Mouse (Mus musculus) forebrain, embryonic 12.5 days (tissue): ENCODE measurements around the gene Abca15. TPM values are rescaled to one million over a fixed set of nuclear protein-coding genes. Genes with fewer than 3 reads are reported as not detected.
A peak's percentile ranks its signal among the peaks of the same experiment; 100 is the strongest.
"Not testable (repeated sequence)": the region's sequence is repeated elsewhere in the genome, so short reads cannot be mapped to it uniquely, and the experiment has no call there.

Experiments
- ATAC-seq: fragments of 200-750 bp; cut with Nextera tagmentation; 2 replicates; pipeline ENCODE4 v1.8.0; 2017; ENCODE audit warnings: moderate TSS enrichment; ENCODE audit not compliant: low FRiP score
- H3K27ac ChIP-seq: fragments of 300-500 bp; sonication (generic); 2 replicates; pipeline ENCODE4 v1.5.1; 2016; ENCODE audit warnings: mild to moderate bottlenecking
- H3K27me3 ChIP-seq: fragments of 300-500 bp; sonication (generic); 2 replicates; pipeline ENCODE4 v1.6.1; 2016; ENCODE audit warnings: mild to moderate bottlenecking
- H3K36me3 ChIP-seq: fragments of 300-500 bp; sonication (generic); replicated peaks from 2 replicates; pipeline ENCODE4 v1.6.1; 2016; ENCODE audit warnings: mild to moderate bottlenecking
- H3K4me1 ChIP-seq: fragments of 300-500 bp; sonication (generic); 2 replicates; pipeline ENCODE4 v1.6.1; 2016
- H3K4me2 ChIP-seq: fragments of 300-500 bp; sonication (generic); 2 replicates; pipeline ENCODE4 v1.6.1; 2016; ENCODE audit warnings: mild to moderate bottlenecking, moderate library complexity
- H3K4me3 ChIP-seq: fragments of 300-500 bp; sonication (generic); replicated peaks from 2 replicates; pipeline ENCODE4 v1.5.1; 2016; ENCODE audit warnings: mild to moderate bottlenecking
- H3K9ac ChIP-seq: fragments of 300-500 bp; sonication (generic); 2 replicates; pipeline ENCODE4 v1.6.1; 2016; ENCODE audit warnings: mild to moderate bottlenecking
- H3K9me3 ChIP-seq: fragments of 300-500 bp; sonication (generic); 2 replicates; pipeline ENCODE4 v1.6.1; 2016
- WGBS: fragments of 180-500 bp; shearing (Covaris S2); methylation state at CpG from one replicate; pipeline ENCODE4 v1.1.7; 2016; 5-methylcytosine and 5-hydroxymethylcytosine counted together
- polyA plus RNA-seq: library from polyadenylated mRNA; unstranded; fragments of >200 nt; fragmentation: Nextera tagmentation; extraction: Ambion mirVana; gene quantifications from 2 replicates; pipeline ENCODE4 v1.2.1, GENCODE M21; 2016

The Abca15 gene
- not detected in 2 replicates for polyA plus RNA-seq

GRCm38 (mm10) chr7:120328087-120328793, at the start of gene Abca15:
Abca15 (plus strand) TSS chr7:120328670.
- H3K27ac ChIP-seq: no peak within 1 kb of the TSS
- peak; percentile 36; the same call in 1 of the 2 replicates for ATAC-seq
- WGBS: 84% methylated on average over 22 of the region's 22 CpGs
- no peak within 1 kb of the TSS for H3K9ac ChIP-seq
- H3K27me3 ChIP-seq: peaks cover 13% of the 10 kb centered on the region
- H3K4me3 ChIP-seq: no peak within 1 kb of the TSS
- H3K36me3 ChIP-seq: no peaks in the 10 kb centered on the region
- H3K9me3 ChIP-seq: no peaks in the 10 kb centered on the region
- peaks cover 8% of the 10 kb centered on the region for H3K4me1 ChIP-seq
- H3K4me2 ChIP-seq: peak within 1 kb of the TSS; percentile 55

GRCm38 (mm10) chr7:120285286-120285685, 43.2 kb upstream of the Abca15 start:
- no peak overlapping the region for H3K9ac ChIP-seq
- H3K27ac ChIP-seq: no peak overlapping the region
- no peak for ATAC-seq
- H3K4me1 ChIP-seq: no peaks in the 10 kb centered on the region
- no peaks in the 10 kb centered on the region for H3K27me3 ChIP-seq
- H3K4me2 ChIP-seq: no peak overlapping the region
- 62% methylated on average over 3 of the region's 3 CpGs for WGBS
- H3K4me3 ChIP-seq: no peak overlapping the region
- no peaks in the 10 kb centered on the region for H3K9me3 ChIP-seq
- no peaks in the 10 kb centered on the region for H3K36me3 ChIP-seq

GRCm38 (mm10) chr7:120316086-120316485, 12.4 kb upstream of the Abca15 start:
- no peaks in the 10 kb centered on the region for H3K36me3 ChIP-seq
- no peaks in the 10 kb centered on the region for H3K4me1 ChIP-seq
- no peak overlapping the region for H3K9ac ChIP-seq
- no peak for ATAC-seq
- no peak overlapping the region for H3K4me3 ChIP-seq
- no peak overlapping the region for H3K27ac ChIP-seq
- 0 out of 2 replicates have a peak, but pooled peaks cover 3% of the 10 kb centered on the region for H3K9me3 ChIP-seq
- no peaks in the 10 kb centered on the region for H3K27me3 ChIP-seq
- 81% methylated on average over 1 of the region's 1 CpGs for WGBS
- no peak overlapping the region for H3K4me2 ChIP-seq

- Histone ChIP-seq H3K9me3 (no peaks in the 10 kb centered on the region), H3K27me3 (peaks cover 8% of the 10 kb centered on the region), H3K4me1 (peaks cover 8% of the 10 kb centered on the region), H3K27ac (no peak overlapping the region), H3K9ac (no peak overlapping the region), H3K36me3 (no peaks in the 10 kb centered on the region), H3K4me3 (no peak overlapping the region), H3K4me2 (no peak overlapping the region)
- 57% methylated on average over 4 of the region's 4 CpGs for WGBS
- no peak for ATAC-seq
Measured at GRCm38 (mm10) chr7:120322963-120323362, 5.5 kb upstream of the Abca15 start.

GRCm38 (mm10) chr7:120325911-120326310, 2.6 kb upstream of the Abca15 start:
- not testable (repeated sequence) for H3K4me1 ChIP-seq, H3K27ac ChIP-seq, H3K4me3 ChIP-seq, H3K4me2 ChIP-seq, H3K9me3 ChIP-seq, ATAC-seq, H3K9ac ChIP-seq, H3K36me3 ChIP-seq
- peaks cover 13% of the 10 kb centered on the region for H3K27me3 ChIP-seq
- WGBS: 82% methylated on average over 2 of the region's 2 CpGs

GRCm38 (mm10) chr7:120327220-120328073, 1.0 kb upstream of the Abca15 start:
- peak overlapping the region; percentile 55 for H3K4me2 ChIP-seq
- peaks cover 8% of the 10 kb centered on the region for H3K4me1 ChIP-seq
- peak overlapping the region; percentile 20 for H3K4me3 ChIP-seq
- H3K27me3 ChIP-seq: peaks cover 13% of the 10 kb centered on the region
- peak; percentile 58 for ATAC-seq
- WGBS: 13% methylated on average over 22 of the region's 22 CpGs
- no peak overlapping the region for H3K9ac ChIP-seq
- H3K27ac ChIP-seq: no peak overlapping the region
- no peaks in the 10 kb centered on the region for H3K36me3 ChIP-seq
- H3K9me3 ChIP-seq: no peaks in the 10 kb centered on the region

GRCm38 (mm10) chr7:120361159-120361558, 32.7 kb downstream of the Abca15 start:
- H3K4me3 ChIP-seq: no peak overlapping the region
- no peaks in the 10 kb centered on the region for H3K27me3 ChIP-seq
- no peaks in the 10 kb centered on the region for H3K36me3 ChIP-seq
- no peak overlapping the region for H3K9ac ChIP-seq
- ATAC-seq: no peak
- no peaks in the 10 kb centered on the region for H3K9me3 ChIP-seq
- H3K4me2 ChIP-seq: no peak overlapping the region
- H3K27ac ChIP-seq: no peak overlapping the region
- H3K4me1 ChIP-seq: no peaks in the 10 kb centered on the region
- 35% methylated on average over 13 of the region's 13 CpGs for WGBS

DNA sequence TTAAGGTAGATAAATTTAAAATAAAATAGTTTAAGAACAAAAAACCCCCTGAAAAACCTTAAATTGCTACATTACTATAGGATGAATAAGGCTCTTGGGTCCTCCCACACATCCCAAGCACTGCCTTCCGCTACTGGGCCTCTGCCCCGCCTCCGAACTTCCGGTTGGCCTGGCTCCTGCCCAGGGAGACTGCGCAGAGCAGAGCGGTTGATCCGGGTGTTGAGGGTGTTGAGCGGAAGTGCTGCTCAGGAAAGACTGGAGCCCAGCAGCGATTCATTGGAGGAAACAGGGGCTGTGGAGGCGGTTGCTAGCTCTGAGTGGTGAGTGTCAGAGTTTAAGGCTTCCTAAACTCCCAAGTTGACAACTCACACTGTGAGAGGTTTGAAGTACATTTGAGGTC, 81.0 kb downstream of the Abca15 start, which contains the start of gene Abca16:
TSS of gene Abca16 (plus strand) at position 201 of the 400 bp plus-strand sequence.
- Histone ChIP-seq H3K27me3 (no peaks in the 10 kb centered on the region), H3K27ac (no peak within 1 kb of the TSS), H3K36me3 (no peaks in the 10 kb centered on the region), H3K4me2 (no peak within 1 kb of the TSS), H3K4me3 (no peak within 1 kb of the TSS), H3K4me1 (no peaks in the 10 kb centered on the region), H3K9me3 (no peaks in the 10 kb centered on the region), H3K9ac (no peak within 1 kb of the TSS)
- ATAC-seq: no peak
- 82% methylated on average over 10 of the region's 10 CpGs for WGBS

GRCm38 (mm10) chr7:120412391-120412790, 83.9 kb downstream of the Abca15 start:
- Histone ChIP-seq H3K4me1 (no peaks in the 10 kb centered on the region), H3K9me3 (no peaks in the 10 kb centered on the region), H3K4me2 (no peak overlapping the region), H3K27ac (no peak overlapping the region), H3K27me3 (no peaks in the 10 kb centered on the region), H3K4me3 (no peak overlapping the region), H3K9ac (no peak overlapping the region), H3K36me3 (no peaks in the 10 kb centered on the region)
- 86% methylated on average over 1 of the region's 1 CpGs for WGBS
- no peak for ATAC-seq

DNA sequence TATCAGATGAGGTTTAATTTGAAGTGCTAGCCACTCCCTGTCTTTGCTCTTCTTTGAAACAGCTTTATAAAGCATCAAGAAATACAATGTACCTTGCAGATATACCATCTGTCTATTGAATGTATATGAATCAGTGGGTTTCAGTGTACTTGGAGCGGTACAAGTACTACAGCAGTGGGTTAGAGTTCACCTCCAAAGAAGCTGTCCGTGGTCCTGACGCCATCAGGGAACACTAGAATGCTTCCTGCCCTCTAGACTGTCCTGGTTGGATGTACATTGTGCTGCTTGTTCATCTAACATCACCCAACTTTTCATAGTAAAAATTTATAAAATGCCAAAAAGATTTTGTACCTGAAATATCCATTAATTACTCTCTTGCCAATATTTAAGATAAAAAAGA, 98.2 kb downstream of the Abca15 start:
- Histone ChIP-seq H3K4me1 (no peaks in the 10 kb centered on the region), H3K4me3 (no peak overlapping the region), H3K27ac (no peak overlapping the region), H3K27me3 (no peaks in the 10 kb centered on the region), H3K36me3 (no peaks in the 10 kb centered on the region), H3K9ac (no peak overlapping the region), H3K4me2 (no peak overlapping the region), H3K9me3 (no peaks in the 10 kb centered on the region)
- ATAC-seq: no peak
- 29% methylated on average over 3 of the region's 3 CpGs for WGBS

DNA sequence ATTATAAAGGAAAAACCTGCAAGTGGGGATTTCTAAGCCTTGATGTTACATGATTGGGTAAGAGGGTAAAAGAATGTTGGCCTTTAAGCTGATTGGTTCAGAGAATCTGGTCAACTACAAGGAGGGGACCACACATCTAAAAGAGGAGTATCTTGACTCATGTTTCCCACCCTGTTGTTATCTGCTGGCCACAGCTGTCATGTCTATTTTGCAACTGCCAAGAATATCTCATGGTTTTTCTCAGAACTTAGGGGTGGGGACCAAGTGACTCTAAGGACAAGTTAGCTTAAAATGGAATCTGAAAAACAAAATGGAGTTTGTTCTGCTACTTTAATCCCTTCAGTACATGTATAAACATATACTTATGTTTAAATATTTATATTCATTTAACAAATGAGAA, 103.0 kb downstream of the Abca15 start:
- Histone ChIP-seq H3K9me3 (no peaks in the 10 kb centered on the region), H3K4me3 (no peak overlapping the region), H3K4me1 (no peaks in the 10 kb centered on the region), H3K36me3 (no peaks in the 10 kb centered on the region), H3K27me3 (no peaks in the 10 kb centered on the region), H3K4me2 (no peak overlapping the region), H3K27ac (no peak overlapping the region), H3K9ac (no peak overlapping the region)
- no peak for ATAC-seq
